ENCODE assay signal across 8 mouse cellular contexts in genomic region chr6:29204932-29205614, GRCm38 (mm10). TPM values are rescaled to one million over a fixed set of nuclear protein-coding genes. Genes with fewer than 3 reads are reported as not detected.
DNase-seq lines count a peak whose midpoint lies in the region; ATAC-seq and TF ChIP-seq lines count a peak whose summit lies in the region.

No protein-coding gene starts in this region.

- H3K79me3 ChIP-seq in C2C12 (ENCODE audit: low read depth), result peaks cover 3% of the 10 kb centered on the region

- H3K36me3 ChIP-seq in C2C12 (ENCODE audit: control insufficient read depth, insufficient read depth), result peaks cover 72% of the 10 kb centered on the region
- peaks cover 9% of the 10 kb centered on the region; the same call in 1 of the 2 replicates for H3K36me3 ChIP-seq in stomach, postnatal 0 days (ENCODE audit: control insufficient read depth, insufficient read depth, low read length)

- H3K4me3 ChIP-seq in C2C12 (ENCODE audit: insufficient read depth, poor library complexity, severe bottlenecking), result no peak overlapping the region
- H3K4me3 ChIP-seq in gastrocnemius, adult 2 months, result peak overlapping the region; percentile 58
- no peak overlapping the region for H3K4me3 ChIP-seq in stomach, postnatal 0 days (ENCODE audit: low read depth, low read length)

- no peaks in the 10 kb centered on the region for H3K9me3 ChIP-seq in stomach, postnatal 0 days (ENCODE audit: control insufficient read depth, low read length)

- ATAC-seq in stomach, postnatal 0 days (ENCODE audit: low FRiP score, low TSS enrichment), result 0 out of 2 replicates have a peak, but pooled peaks have one; percentile 16

- peaks cover 22% of the 10 kb centered on the region for H3K79me2 ChIP-seq in C2C12 (ENCODE audit: control insufficient read depth, insufficient read depth)

- no peak overlapping the region for H3K9ac ChIP-seq in stomach, postnatal 0 days (ENCODE audit: low read length)

- H3K4me2 ChIP-seq in stomach, postnatal 0 days (replicated peaks; ENCODE audit: low read depth), result no peak overlapping the region

- peak overlapping the region; percentile 79 for H3K27ac ChIP-seq in gastrocnemius, adult 2 months
- no peak overlapping the region for H3K27ac ChIP-seq in stomach, postnatal 0 days (replicated peaks)

- no peaks in the 10 kb centered on the region for H3K4me1 ChIP-seq in stomach, postnatal 0 days (replicated peaks; ENCODE audit: control insufficient read depth, insufficient read depth)

- no peak for TF ChIP-seq CTCF in C2C12 (IDR thresholded peaks at IDR 0.05; ENCODE audit: control insufficient read depth, insufficient read depth, insufficient read length)
- peak; percentile 95 for TF ChIP-seq CTCF in gastrocnemius, adult 2 months (IDR thresholded peaks at IDR 0.05)
- TF ChIP-seq CTCF in stomach, postnatal 0 days (IDR thresholded peaks at IDR 0.05; ENCODE audit: low read depth), result peak; percentile 93

- DNase-seq in cerebellum, adult 9-10 months, result peak; percentile 23
- no peak for DNase-seq in cerebellum, adult 18-20 months
- DNase-seq in brain, adult 2 months (ENCODE audit: low read depth, low spot score), result peak; percentile 53
- peak; percentile 56 for DNase-seq in gastrocnemius, adult 2 months
- DNase-seq in kidney, adult 18-20 months, result peak; percentile 74
- DNase-seq in lung, postnatal 36 days, result peak; percentile 70
- DNase-seq in stomach, postnatal 0 days (ENCODE audit: low spot score), result peak; percentile 58

- no peak for TF ChIP-seq EP300 in stomach, postnatal 0 days (optimal IDR thresholded peaks at IDR 0.05)

- WGBS in stomach, postnatal 0 days, result 54% methylated on average over 15 of the region's 15 CpGs

- intact Hi-C loops in gastrocnemius, adult 2 months (cut with DNase I), result loop anchor here (1.0 kb wide), 3 partner anchors 35 to 74 kb away; partner anchors contain the start of genes Fam71f2 and Hilpda

- peak overlapping the region; percentile 13 for H3ac ChIP-seq in C2C12 (ENCODE audit: control insufficient read depth, insufficient read length, low read depth)

- no peaks in the 10 kb centered on the region for H3K27me3 ChIP-seq in C2C12 (ENCODE audit: control insufficient read depth, insufficient read depth, insufficient read length)
- H3K27me3 ChIP-seq in stomach, postnatal 0 days (ENCODE audit: control insufficient read depth, insufficient read depth, low read length), result no peaks in the 10 kb centered on the region

TF ChIP-seq in C2C12, 6 proteins besides CTCF, POLR2A, EP300 and RAD21:
- TF ChIP-seq MAX (IDR thresholded peaks at IDR 0.05) (no peak), MYOD1 (IDR thresholded peaks at IDR 0.05; ENCODE audit: control insufficient read depth, insufficient read length, low read depth) (peak; percentile 84)

RNA-seq across cellular contexts. Expression of gene Impdh1, which starts 11.1 kb away (rescaled TPM):
- polyA plus RNA-seq in C2C12 (2012; fragmentation: generic; extraction: Trizol), result 65.9 TPM
- total RNA-seq in gastrocnemius, adult 2 months (2021), result 10 to 100 TPM in 1 of 2 experiments, 1 to 10 TPM in 1; 9.9 to 10.3 TPM
- 26.9 and 28.0 TPM in 2 replicates for polyA plus RNA-seq in stomach, postnatal 0 days (2015; fragmentation: Nextera tagmentation; extraction: Ambion mirVana)

RNA-seq across cellular contexts. Expression of gene Prrt4, which starts 25.7 kb away (rescaled TPM):
- 0.09 TPM for polyA plus RNA-seq in C2C12 (2012; fragmentation: generic; extraction: Trizol)
- total RNA-seq in gastrocnemius, adult 2 months (2021), result under 1 TPM; 0.36 to 0.73 TPM
- polyA plus RNA-seq in stomach, postnatal 0 days (2015; fragmentation: Nextera tagmentation; extraction: Ambion mirVana), result 0.30 and 0.33 TPM in 2 replicates

RNA-seq across cellular contexts. Expression of gene Rbm28, which starts 40.3 kb away (rescaled TPM):
- 18.2 TPM for polyA plus RNA-seq in C2C12 (2012; fragmentation: generic; extraction: Trizol)
- 10 to 100 TPM; 16.3 to 18.4 TPM for total RNA-seq in gastrocnemius, adult 2 months (2021)
- polyA plus RNA-seq in stomach, postnatal 0 days (2015; fragmentation: Nextera tagmentation; extraction: Ambion mirVana), result 10.8 and 11.8 TPM in 2 replicates

Comparison
In these comparisons a context has a peak if more than half of its experiments do, and no peak if none do; other contexts are left out.
1. DNase-seq: peak in cerebellum, adult 9-10 months (single experiment), brain, adult 2 months (single experiment), gastrocnemius, adult 2 months (single experiment), kidney, adult 18-20 months (single experiment), lung, postnatal 36 days (single experiment) and stomach, postnatal 0 days (single experiment); none in cerebellum, adult 18-20 months (0 of 2).